Mouse (Mus musculus): ENCODE measurements around the gene Nsun5. TPM values are rescaled to one million over a fixed set of nuclear protein-coding genes. Genes with fewer than 3 reads are reported as not detected.

The Nsun5 gene
- 30.7 and 35.1 TPM in 2 replicates for polyA plus RNA-seq (2015; fragmentation: Nextera tagmentation; extraction: Ambion mirVana)

GRCm38 (mm10) chr5:135369787-135370654, at the start of gene Nsun5:
Gene Nsun5, plus strand, starts transcription at chr5:135369953.
- Histone ChIP-seq H3K9me3 (ENCODE audit: control insufficient read depth, low read length) (no peaks in the 10 kb centered on the region), H3K4me2 (ENCODE audit: low read length) (peak within 1 kb of the TSS; percentile 80), H3K4me3 (ENCODE audit: low read length) (peak within 1 kb of the TSS; percentile 80), H3K9ac (ENCODE audit: low read depth, low read length) (peak within 1 kb of the TSS; percentile 86), H3K27ac (ENCODE audit: low read depth, low read length) (peak within 1 kb of the TSS; percentile 73), H3K4me1 (ENCODE audit: control insufficient read depth, insufficient read depth, low read depth, low read length) (peaks cover 13% of the 10 kb centered on the region), H3K36me3 (ENCODE audit: control insufficient read depth, insufficient read depth, low read length) (peaks cover 19% of the 10 kb centered on the region; the same call in 1 of the 2 replicates), H3K27me3 (replicated peaks; ENCODE audit: control insufficient read depth, insufficient read depth, low read length) (no peaks in the 10 kb centered on the region)
- WGBS = under 1% methylated on average over 61 of the region's 64 CpGs
- ATAC-seq = peak; percentile 80

- WGBS = 87% methylated on average over 1 of the region's 1 CpGs
Observed at GRCm38 (mm10) chr5:135322197-135322596, 47.6 kb upstream of the Nsun5 start.

DNA sequence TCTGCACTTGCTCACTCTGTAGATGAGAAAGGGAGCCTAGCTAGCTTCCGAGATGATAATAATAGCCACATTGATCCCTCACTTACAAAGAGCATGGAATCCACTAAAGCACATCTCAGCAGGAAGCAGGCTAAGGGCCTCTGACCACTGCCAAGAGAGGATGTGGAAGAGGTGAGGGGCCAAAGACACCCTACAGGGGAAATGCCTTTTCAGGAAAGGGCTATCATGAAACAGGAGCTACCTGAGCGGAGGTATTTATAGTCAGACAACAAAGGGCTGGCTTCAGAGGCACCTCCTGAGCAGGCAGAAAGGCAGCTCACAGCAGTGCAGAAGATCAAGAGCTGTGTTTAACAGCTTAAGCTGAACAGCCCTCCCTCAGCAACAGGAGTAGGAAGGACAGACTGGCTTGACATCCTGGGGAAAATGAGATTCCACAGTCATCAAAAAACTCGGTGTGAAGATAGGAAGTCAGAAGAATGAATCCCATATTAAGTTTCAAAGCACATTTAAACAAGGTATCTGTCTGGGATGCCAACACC, 43.6 kb upstream of the Nsun5 start:
- no peaks in the 10 kb centered on the region for H3K9me3 ChIP-seq (ENCODE audit: control insufficient read depth, low read length)
- no peak overlapping the region for H3K27ac ChIP-seq (ENCODE audit: low read depth, low read length)
- H3K4me1 ChIP-seq (ENCODE audit: control insufficient read depth, insufficient read depth, low read depth, low read length) = no peaks in the 10 kb centered on the region; the same call in 1 of the 2 replicates
- WGBS = 16% methylated on average over 3 of the region's 3 CpGs
- no peak for ATAC-seq
- H3K9ac ChIP-seq (ENCODE audit: low read depth, low read length) = no peak overlapping the region
- H3K4me3 ChIP-seq (ENCODE audit: low read length) = no peak overlapping the region
- no peaks in the 10 kb centered on the region for H3K27me3 ChIP-seq (replicated peaks; ENCODE audit: control insufficient read depth, insufficient read depth, low read length)
- H3K4me2 ChIP-seq (ENCODE audit: low read length) = no peak overlapping the region
- H3K36me3 ChIP-seq (ENCODE audit: control insufficient read depth, insufficient read depth, low read length) = no peaks in the 10 kb centered on the region

More at GRCm38 (mm10) chr5:135322197-135322596, 47.6 kb upstream of the Nsun5 start:
- Histone ChIP-seq H3K9ac (ENCODE audit: low read depth, low read length) (no peak overlapping the region), H3K4me2 (ENCODE audit: low read length) (no peak overlapping the region), H3K27me3 (replicated peaks; ENCODE audit: control insufficient read depth, insufficient read depth, low read length) (no peaks in the 10 kb centered on the region), H3K36me3 (ENCODE audit: control insufficient read depth, insufficient read depth, low read length) (no peaks in the 10 kb centered on the region), H3K4me1 (ENCODE audit: control insufficient read depth, insufficient read depth, low read depth, low read length) (no peaks in the 10 kb centered on the region; the same call in 1 of the 2 replicates), H3K9me3 (ENCODE audit: control insufficient read depth, low read length) (no peaks in the 10 kb centered on the region), H3K4me3 (ENCODE audit: low read length) (no peak overlapping the region), H3K27ac (ENCODE audit: low read depth, low read length) (no peak overlapping the region)
- ATAC-seq = no peak

- no peak overlapping the region for H3K27ac ChIP-seq (ENCODE audit: low read depth, low read length)
- H3K4me1 ChIP-seq (ENCODE audit: control insufficient read depth, insufficient read depth, low read depth, low read length) = no peaks in the 10 kb centered on the region; the same call in 1 of the 2 replicates
- no peaks in the 10 kb centered on the region for H3K9me3 ChIP-seq (ENCODE audit: control insufficient read depth, low read length)
- no peaks in the 10 kb centered on the region for H3K36me3 ChIP-seq (ENCODE audit: control insufficient read depth, insufficient read depth, low read length)
- no peak overlapping the region for H3K4me3 ChIP-seq (ENCODE audit: low read length)
- H3K9ac ChIP-seq (ENCODE audit: low read depth, low read length) = no peak overlapping the region
- no peaks in the 10 kb centered on the region for H3K27me3 ChIP-seq (replicated peaks; ENCODE audit: control insufficient read depth, insufficient read depth, low read length)
- 86% methylated on average over 4 of the region's 4 CpGs for WGBS
- ATAC-seq = no peak
- no peak overlapping the region for H3K4me2 ChIP-seq (ENCODE audit: low read length)
Observed at GRCm38 (mm10) chr5:135329471-135329870, 40.3 kb upstream of the Nsun5 start.

GRCm38 (mm10) chr5:135330201-135330600, 39.6 kb upstream of the Nsun5 start:
- 88% methylated on average over 5 of the region's 5 CpGs for WGBS
- ATAC-seq = no peak

DNA sequence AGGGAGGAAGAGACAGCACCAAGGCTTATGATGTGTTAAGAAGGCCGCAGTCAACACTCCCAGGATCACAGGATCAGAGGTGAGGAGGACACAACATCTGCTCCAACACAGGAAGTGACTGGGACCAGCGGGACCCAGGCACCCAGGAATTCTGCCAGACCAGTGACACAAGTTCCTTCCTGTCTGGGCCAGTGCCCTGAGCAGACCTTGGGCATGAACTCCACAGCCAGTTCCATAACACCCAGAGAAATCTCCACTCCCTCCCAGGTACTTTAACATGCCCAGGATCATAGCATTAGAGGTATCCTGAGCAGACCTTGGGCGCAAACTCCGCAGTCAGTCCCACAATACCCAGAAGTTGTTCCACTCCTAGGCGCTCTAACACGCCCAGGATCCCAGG, 38.6 kb upstream of the Nsun5 start:
- Histone ChIP-seq H3K4me3 (ENCODE audit: low read length) (no peak overlapping the region), H3K27ac (ENCODE audit: low read depth, low read length) (no peak overlapping the region), H3K4me2 (ENCODE audit: low read length) (no peak overlapping the region), H3K36me3 (ENCODE audit: control insufficient read depth, insufficient read depth, low read length) (no peaks in the 10 kb centered on the region), H3K9ac (ENCODE audit: low read depth, low read length) (no peak overlapping the region), H3K4me1 (ENCODE audit: control insufficient read depth, insufficient read depth, low read depth, low read length) (no peaks in the 10 kb centered on the region; the same call in 1 of the 2 replicates), H3K9me3 (ENCODE audit: control insufficient read depth, low read length) (no peaks in the 10 kb centered on the region), H3K27me3 (replicated peaks; ENCODE audit: control insufficient read depth, insufficient read depth, low read length) (no peaks in the 10 kb centered on the region)
- WGBS = 88% methylated on average over 6 of the region's 6 CpGs
- ATAC-seq = no peak

More at GRCm38 (mm10) chr5:135330201-135330600, 39.6 kb upstream of the Nsun5 start:
- H3K4me2 ChIP-seq (ENCODE audit: low read length) = no peak overlapping the region
- H3K27me3 ChIP-seq (replicated peaks; ENCODE audit: control insufficient read depth, insufficient read depth, low read length) = no peaks in the 10 kb centered on the region
- H3K27ac ChIP-seq (ENCODE audit: low read depth, low read length) = no peak overlapping the region
- no peaks in the 10 kb centered on the region for H3K9me3 ChIP-seq (ENCODE audit: control insufficient read depth, low read length)
- no peak overlapping the region for H3K9ac ChIP-seq (ENCODE audit: low read depth, low read length)
- H3K4me3 ChIP-seq (ENCODE audit: low read length) = no peak overlapping the region
- H3K4me1 ChIP-seq (ENCODE audit: control insufficient read depth, insufficient read depth, low read depth, low read length) = no peaks in the 10 kb centered on the region; the same call in 1 of the 2 replicates
- H3K36me3 ChIP-seq (ENCODE audit: control insufficient read depth, insufficient read depth, low read length) = no peaks in the 10 kb centered on the region

GRCm38 (mm10) chr5:135337575-135337974, 32.2 kb upstream of the Nsun5 start:
- no peak overlapping the region for H3K9ac ChIP-seq (ENCODE audit: low read depth, low read length)
- no peaks in the 10 kb centered on the region for H3K36me3 ChIP-seq (ENCODE audit: control insufficient read depth, insufficient read depth, low read length)
- no peak overlapping the region for H3K4me3 ChIP-seq (ENCODE audit: low read length)
- H3K27ac ChIP-seq (ENCODE audit: low read depth, low read length) = no peak overlapping the region
- no peaks in the 10 kb centered on the region for H3K9me3 ChIP-seq (ENCODE audit: control insufficient read depth, low read length)
- no peaks in the 10 kb centered on the region for H3K27me3 ChIP-seq (replicated peaks; ENCODE audit: control insufficient read depth, insufficient read depth, low read length)
- H3K4me1 ChIP-seq (ENCODE audit: control insufficient read depth, insufficient read depth, low read depth, low read length) = no peaks in the 10 kb centered on the region
- H3K4me2 ChIP-seq (ENCODE audit: low read length) = no peak overlapping the region
- no peak for ATAC-seq
- WGBS = 75% methylated on average over 3 of the region's 3 CpGs

DNA sequence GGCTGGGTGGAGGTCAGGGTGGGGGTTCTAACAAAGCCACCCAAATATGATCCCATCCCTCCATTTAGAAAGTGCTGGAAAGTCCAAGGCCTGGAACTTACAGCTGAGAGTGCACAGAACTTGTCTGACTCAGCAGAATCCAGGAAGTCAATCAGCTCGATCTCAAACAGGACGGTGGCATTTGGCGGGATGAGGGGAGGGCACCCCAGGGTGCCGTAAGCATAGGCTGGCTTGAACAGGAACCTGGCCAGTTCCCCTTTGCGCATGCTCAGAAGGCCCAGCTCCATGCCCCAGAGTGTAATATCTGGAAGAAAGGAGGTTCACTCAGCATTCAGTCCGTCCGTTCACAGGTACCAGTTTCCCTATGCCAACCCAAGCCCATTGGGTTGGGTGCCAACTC, 23.8 kb upstream of the Nsun5 start:
- no peak overlapping the region for H3K9ac ChIP-seq (ENCODE audit: low read depth, low read length)
- ATAC-seq = no peak
- no peaks in the 10 kb centered on the region for H3K27me3 ChIP-seq (replicated peaks; ENCODE audit: control insufficient read depth, insufficient read depth, low read length)
- H3K4me3 ChIP-seq (ENCODE audit: low read length) = no peak overlapping the region
- H3K9me3 ChIP-seq (ENCODE audit: control insufficient read depth, low read length) = peaks cover 8% of the 10 kb centered on the region
- 72% methylated on average over 7 of the region's 7 CpGs for WGBS
- no peaks in the 10 kb centered on the region for H3K4me1 ChIP-seq (ENCODE audit: control insufficient read depth, insufficient read depth, low read depth, low read length)
- no peak overlapping the region for H3K27ac ChIP-seq (ENCODE audit: low read depth, low read length)
- H3K4me2 ChIP-seq (ENCODE audit: low read length) = no peak overlapping the region
- H3K36me3 ChIP-seq (ENCODE audit: control insufficient read depth, insufficient read depth, low read length) = no peaks in the 10 kb centered on the region

DNA sequence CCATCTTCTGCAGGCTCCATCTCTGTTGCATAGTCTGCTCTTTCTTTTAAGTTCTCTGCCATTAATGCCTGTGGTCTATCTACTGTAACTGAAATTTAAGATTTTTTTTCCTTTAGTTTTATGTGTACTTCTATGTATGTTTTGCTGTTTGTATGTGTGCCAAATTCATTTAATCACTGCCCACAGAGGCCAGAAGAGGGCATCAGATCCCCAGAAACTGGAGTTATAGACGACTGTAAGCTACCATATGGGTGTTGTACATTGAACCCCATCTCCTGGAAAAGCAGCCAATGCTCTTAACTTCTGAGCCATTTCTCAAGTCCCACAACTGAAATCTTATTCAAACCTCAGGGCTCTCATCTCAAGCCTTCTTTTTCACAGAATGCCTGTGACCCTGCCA, 23.3 kb upstream of the Nsun5 start:
- no peaks in the 10 kb centered on the region for H3K4me1 ChIP-seq (ENCODE audit: control insufficient read depth, insufficient read depth, low read depth, low read length)
- 33% methylated on average over 1 of the region's 1 CpGs for WGBS
- no peak overlapping the region for H3K27ac ChIP-seq (ENCODE audit: low read depth, low read length)
- H3K4me3 ChIP-seq (ENCODE audit: low read length) = no peak overlapping the region
- no peak for ATAC-seq
- H3K9me3 ChIP-seq (ENCODE audit: control insufficient read depth, low read length) = peaks cover 8% of the 10 kb centered on the region
- no peaks in the 10 kb centered on the region for H3K27me3 ChIP-seq (replicated peaks; ENCODE audit: control insufficient read depth, insufficient read depth, low read length)
- no peak overlapping the region for H3K9ac ChIP-seq (ENCODE audit: low read depth, low read length)
- no peaks in the 10 kb centered on the region for H3K36me3 ChIP-seq (ENCODE audit: control insufficient read depth, insufficient read depth, low read length)
- H3K4me2 ChIP-seq (ENCODE audit: low read length) = no peak overlapping the region
